Mouse (Mus musculus) frontal cortex, postnatal 25 days (tissue): ENCODE data around the gene Usp21.
A peak's percentile ranks its signal among the peaks of the same experiment; 100 is the strongest.
"Not testable (repeated sequence)": the region's sequence is repeated elsewhere in the genome, so short reads cannot be mapped to it uniquely, and the experiment has no call there.

Experiments used
- DNase-seq, 2 experiments: peaks; one replicate each; pipeline ENCODE4 v3.0.0; 2022; ENCODE audit warnings: low spot score in 2 of 2

Usp21 gene

DNA sequence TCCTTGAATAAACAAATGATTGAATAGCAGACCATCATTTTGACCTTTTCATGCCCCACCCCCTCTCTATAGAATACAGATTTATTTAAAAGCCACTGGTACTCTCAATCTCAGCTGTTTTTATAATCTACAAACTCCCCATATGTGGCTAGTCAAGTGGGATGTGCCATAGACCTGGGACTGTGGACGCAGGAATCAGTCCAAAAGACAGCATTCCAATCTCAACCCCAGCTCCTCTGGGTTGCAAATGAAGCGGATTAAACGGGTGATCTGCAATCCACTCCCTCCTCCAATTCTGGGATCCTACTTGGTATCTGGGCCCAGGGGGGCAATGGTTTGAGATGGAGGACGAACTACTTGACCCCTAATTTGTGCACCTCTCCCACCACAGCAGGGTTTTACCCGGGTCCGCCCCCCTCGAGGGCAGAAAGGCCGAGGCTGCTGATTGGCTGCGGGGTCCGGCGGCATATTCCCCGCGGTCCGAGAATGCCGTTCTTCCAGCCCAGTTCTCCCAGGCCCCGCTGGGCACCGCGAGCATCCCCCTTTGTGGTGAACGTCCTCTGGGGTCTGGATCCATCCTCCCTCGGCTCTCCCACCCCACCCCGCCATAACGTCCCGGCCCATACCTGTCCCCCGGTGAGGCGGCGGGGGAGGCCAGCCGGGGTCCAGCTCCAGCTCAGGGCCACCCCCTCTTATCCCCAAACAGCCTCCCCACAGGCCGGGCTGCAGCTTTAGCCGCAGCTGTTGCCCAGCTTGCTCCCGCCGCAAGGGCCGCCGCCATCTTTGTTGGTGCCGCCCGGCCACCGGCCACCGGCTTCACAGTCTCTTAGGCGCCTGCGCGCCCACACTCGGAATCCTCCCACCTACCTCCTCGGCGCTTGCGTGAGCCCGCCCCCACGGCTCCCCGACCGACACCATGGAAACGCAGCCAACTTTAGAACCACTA lies at the start of gene Usp21:
Gene Usp21, minus strand, starts transcription at position 856 of the 946 bp plus-strand sequence.
- peak; percentile 89 to 90 for DNase-seq

DNA sequence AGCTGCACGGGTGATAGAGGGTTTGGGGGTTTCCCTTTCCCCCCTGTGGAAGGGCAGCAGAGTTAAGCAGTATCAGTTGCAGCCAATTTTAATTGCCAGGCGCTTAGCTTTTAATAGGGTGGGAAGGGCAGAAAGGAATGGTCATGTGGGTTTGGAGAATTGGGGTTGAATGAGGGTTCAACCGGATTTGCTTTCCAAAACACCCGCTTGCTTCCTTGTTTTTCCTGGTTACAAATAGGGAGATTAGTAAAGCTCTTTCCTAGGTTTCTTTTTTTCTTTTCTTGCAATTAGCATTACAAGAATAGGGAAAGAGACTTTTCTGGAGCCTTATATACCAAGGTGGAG lies 42.4 kb upstream of the Usp21 start:
- DNase-seq: no peak

DNA sequence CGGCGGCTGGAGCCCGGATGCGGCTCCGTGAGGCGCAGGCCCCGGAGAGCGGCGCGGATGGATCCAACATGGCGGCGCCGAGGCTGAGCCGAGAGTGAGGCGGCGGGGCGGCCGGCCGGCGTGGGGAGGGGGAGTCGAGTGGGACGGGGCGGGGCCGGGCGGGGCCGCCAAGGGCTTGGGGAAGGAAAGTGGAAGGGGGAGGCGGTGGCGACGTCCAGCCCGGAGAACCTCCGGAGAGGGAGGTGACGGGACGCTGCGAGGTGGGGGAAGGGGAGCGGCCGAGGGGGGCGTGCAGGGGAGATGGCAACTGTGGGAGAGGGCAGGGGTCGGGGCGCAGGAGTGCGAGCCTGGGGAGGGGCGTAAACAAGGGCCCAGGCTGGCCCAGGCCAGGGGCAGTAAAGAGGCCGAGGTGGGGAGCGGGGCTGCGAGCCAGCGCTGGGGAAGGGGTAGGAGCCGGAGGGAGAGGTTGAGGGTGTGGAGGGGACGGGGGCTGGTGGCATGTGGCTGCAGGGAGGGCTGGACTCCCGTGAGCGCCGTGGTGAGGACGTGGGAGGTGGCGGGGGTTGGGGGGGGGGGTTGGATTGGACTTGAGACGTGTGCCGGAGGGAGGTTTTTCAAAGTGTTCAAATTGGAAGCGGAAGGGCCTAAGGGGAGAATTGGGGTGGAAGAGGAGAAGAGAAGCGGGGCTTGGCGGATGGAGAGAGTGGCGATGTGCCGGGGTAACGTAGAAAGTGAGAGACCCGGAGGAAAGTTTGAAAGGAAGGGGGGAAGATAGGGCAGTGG lies 41.8 kb upstream of the Usp21 start:
- no peak for DNase-seq

DNA sequence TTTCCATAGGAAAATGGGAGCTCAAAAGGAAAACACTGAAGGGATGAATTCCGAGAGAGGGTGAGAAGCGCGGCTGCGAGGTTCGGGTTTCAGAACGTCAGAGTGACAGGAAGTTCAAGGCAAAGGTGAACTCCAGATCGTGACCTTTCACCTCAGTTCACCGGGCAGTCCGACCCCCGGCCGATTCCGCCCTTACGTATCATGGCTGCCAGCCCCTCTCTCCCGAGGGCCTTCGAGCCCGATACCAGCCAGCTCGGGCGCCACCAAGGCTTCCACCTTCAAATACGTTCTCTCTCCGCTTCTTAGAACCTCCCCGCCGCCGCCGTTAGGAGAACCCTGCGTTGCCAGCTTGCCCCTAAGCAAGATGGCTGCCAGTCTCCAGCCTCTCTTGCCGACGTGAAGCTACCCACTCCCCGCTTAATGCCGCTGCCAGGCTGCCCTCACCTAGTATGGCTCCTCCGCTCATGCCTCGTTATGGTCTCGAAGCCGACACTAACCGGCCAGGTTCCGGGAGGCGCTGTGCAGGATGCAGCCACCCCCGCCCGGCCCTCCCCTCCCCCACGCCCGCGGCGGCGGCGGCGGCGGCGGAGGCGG lies 41.1 kb upstream of the Usp21 start, which contains the start of gene Dedd:
Gene Dedd, plus strand, starts transcription at position 307 of the 594 bp plus-strand sequence.
- DNase-seq: peak; percentile 86

DNA sequence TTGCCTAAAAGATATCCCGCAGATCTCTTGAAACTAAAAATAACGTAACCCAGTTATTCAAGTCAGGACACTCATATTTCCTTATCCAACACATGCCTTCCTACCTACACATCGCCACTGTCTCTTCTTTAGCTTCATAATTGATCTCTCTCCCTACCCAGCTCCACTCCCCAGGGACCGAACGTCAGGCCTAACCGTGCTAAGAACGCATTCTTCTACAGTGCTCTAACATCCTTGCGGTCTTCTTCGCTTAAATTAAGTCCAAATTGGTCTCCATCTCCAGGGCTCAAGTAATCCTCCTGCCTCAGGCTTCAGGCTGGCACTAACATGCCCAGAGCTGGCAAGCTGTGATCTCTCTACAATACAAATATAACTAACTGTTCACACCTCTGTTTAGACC lies 40.5 kb upstream of the Usp21 start:
- DNase-seq: no peak

DNA sequence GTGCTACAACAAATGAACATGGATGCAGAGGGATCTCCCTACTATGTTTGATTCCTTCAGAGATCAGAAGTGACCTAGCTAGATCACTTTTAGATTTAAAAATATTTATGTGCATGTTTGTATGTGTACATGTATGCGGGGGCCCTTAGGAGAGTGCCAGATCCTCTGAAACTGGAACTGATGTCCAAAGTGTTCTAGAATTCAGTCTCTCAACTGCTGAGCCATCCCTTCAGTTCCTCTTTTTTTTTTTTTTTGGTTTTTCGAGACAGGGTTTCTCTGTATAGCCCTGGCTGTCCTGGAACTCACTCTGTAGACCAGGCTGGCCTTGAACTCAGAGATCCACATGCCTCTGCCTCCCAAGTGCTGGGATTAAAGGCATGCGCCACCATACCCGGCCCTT lies 38.8 kb upstream of the Usp21 start:
- DNase-seq: not testable (repeated sequence)

DNA sequence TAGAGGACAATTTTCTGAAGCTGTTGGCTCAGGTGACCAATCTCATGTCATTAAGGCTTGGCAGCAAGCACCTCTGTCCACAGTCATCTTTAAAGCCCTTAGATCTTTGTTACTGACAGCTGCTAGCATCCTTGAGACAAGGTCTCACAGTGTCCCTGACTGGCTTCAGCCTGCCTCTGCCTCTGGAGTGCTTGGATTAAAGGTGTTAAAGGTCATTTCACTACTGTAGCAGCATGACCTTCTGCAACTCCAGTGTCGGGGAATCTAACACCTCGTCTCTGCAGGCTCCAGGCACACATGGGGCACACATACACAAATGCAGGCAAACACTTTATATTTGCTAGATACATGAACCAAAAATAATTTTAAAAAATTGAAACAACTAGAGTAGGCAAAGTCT lies 37.8 kb upstream of the Usp21 start:
- no peak for DNase-seq

DNA sequence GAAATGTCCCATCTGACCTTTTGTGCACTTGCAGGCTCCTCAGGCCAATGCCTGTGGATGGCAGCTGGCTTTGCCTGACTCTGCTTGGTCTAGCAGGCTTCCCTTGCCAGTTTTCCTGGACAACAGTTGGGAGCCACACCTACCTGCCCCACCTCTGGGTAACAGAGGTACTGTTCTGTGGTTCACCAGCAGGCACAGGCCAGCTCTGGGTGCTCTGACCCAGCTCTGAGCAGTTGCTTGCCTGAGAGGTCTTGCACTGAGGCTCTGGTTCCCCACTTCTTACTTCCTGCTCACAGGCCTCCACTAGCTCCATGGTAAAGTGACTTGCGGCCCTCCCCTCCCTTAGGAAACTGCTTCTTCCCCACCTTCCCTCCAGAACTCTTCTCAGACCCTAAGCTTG lies 34.2 kb upstream of the Usp21 start:
- DNase-seq: no peak

DNA sequence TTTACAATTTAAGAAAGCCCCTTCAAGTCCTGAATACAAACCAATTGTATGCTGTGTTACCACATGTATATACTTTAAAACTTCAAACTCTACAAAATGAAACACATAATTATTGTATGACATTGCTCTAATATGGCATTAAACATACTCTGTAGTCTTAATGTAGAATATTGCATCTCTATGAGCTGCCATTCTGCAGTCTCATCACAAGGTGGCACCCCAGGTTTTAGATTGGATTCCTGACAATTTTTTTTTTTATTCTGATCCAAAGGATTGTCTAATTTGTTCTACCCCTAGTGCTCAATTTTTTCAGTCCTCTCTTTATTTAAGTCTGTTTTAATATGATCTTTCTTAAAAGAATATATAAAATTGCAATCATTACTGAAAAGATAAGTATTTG lies 33.6 kb upstream of the Usp21 start:
- DNase-seq: no peak

DNA sequence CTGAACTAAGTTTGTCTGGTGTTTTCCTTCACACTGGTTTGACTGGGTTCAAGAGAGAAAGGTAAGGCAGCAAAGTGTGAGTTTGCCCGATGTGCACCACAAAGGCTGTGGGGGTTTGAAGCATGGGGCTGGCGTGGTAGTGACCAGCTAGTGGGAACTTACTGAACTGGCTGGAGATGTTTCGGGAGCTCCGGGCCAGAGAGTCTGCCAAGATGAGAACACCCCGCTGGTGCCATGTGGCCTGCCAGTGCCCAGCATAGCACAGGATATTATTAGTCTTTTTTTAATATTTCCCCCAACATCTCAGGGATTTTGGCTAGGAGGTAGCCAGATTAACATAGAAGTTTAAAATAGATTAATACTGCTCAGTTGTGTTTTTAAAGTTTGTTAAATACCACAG lies 32.4 kb upstream of the Usp21 start:
- DNase-seq: no peak

DNA sequence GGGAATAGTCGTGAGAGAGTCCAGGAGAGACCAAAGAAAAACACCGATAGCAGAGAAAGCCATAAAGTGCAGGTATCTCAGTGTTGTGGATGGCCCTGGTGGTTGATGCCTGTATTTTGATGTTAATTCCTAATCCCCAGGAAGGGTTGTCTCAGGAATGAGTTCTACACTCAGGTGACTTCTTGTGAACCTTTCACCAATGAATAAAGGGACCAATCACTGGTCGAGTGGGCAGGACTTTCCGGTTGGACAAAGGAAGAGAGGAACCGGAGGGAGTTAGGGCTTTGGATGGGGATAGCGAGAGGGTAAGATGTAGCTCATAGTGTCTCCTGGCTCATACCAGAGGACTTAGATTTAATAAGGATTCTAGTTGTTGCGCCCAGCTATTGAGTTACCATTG lies 32.0 kb upstream of the Usp21 start:
- DNase-seq: no peak

DNA sequence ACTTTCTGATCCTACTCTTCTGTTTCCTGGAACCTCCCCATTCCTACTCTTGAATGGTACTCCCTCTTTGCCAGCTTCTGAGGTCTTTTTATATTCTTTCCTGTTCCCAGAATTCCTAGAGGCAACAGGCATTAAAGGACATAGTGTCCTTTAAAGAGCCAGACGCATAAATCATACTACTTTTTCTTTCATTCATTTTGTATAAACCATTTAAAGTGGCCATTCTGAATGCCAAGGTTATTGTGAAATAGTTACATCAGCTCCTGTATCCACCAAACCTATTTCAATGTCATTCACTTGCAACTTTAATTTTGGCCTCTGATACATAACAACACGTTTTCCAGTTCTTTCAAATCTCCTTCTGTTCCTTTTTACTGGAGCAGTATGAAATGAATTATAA lies 21.5 kb upstream of the Usp21 start:
- DNase-seq: no peak

DNA sequence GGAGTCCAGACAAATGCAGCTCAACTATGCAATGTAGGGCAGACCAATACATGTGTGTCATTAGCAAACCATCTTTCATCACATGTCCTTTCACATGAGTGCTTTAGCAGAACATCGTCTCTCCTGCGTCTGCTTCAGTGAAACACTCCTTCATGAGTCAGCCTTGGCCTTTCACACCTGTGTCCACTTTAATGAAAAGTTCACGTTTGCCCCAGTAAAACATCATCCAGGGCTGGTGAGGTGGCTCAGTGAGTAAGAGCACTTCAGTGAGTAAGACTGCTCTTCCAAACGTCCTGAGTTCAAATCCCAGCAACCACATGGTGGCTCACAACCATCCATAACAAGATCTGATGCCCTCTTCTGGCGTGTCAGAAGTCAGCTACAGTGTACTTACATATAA lies 18.4 kb upstream of the Usp21 start:
- not testable (repeated sequence) for DNase-seq

DNA sequence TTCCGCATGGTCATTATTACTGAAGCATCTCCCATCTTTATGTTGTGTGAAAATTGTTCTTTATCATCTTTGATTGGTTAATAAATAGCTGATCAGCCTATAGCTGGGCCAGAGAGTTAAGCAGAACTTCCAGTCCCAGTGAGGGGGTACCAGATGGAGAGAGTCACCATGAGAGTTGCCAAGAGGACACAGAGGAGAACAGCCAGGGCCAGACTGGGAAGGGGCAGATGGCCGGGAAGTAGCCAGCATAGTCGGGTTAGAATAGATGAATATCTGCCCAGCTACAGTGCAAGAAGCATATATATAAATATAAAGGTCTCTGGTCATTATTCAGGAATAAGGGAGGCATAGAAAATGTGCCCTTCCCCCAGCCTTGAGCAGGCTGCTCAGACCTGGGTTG lies 10.4 kb upstream of the Usp21 start:
- no peak for DNase-seq

DNA sequence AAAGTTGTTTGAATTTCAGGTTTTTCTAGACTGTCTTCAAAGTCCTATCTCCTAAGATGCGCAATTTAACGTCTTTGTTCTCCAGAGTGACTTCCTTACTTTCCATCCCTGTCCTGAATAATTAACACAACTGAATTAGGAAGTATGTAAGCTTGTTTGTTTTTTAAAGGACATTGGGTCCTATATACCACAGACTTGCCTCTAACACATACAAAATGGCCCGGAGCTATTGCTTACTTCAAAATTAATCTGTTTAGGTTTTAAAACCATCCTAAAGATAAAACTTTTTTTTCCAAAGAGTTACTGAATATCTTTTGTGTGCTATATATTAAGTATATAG lies 7.2 kb upstream of the Usp21 start:
- DNase-seq: no peak

DNA sequence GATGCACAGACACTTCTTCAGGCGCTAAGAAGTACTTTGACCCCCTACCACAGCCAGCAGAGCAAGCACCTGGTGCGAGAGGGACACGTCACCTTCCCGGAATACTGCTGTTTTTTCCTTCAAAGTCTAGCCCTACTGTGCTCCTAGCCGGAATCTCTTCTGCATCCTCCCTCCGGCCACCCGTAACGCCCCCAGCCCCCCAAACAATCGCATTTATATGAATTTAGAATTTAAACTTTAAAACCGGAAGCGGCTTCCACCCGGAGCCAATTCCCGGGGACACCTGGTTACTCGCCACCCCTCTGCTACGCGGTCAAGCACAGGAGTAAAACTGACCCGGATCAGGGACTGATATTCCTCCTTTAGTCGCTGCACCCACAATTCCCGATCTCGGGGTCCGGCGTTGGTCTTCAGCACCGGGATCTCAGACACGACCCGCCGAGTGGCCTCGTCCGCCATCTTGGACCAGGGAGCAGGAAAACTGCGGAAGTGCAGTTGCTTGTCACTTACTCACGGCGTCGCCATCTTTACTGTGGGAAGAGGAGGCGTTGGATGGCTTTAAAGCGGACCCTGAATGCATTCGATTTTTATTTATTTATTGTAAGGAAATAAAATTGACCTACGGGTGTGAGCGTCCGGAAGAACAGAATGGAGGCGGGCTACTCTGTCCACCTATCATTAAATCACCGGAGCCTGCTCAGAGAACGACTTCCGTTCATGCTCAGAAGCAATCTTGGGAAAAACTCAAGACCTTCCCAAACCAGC lies 6.7 kb upstream of the Usp21 start, which contains the start of gene Ufc1:
Gene Ufc1, minus strand, starts transcription at position 727 of the 765 bp plus-strand sequence.
- peak; percentile 80 to 82 for DNase-seq

DNA sequence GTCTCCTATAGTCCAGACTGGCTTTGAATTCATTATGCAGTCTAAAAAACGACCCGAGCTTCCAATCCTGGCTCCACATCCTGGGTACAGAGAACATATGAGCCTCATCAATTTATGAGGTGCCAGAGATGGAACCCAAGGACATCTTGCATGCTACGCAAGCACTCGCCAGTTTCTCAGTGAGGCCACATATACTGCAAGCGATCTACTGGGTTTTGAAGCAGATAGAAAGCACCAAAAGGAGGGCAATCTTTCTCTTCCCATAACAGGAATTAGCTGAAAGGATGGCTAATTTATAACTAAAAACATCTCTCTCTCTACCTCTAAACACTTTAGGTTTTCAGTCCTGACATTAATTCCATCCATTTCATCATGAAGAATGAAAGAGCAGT lies 6.1 kb upstream of the Usp21 start:
- DNase-seq: no peak

DNA sequence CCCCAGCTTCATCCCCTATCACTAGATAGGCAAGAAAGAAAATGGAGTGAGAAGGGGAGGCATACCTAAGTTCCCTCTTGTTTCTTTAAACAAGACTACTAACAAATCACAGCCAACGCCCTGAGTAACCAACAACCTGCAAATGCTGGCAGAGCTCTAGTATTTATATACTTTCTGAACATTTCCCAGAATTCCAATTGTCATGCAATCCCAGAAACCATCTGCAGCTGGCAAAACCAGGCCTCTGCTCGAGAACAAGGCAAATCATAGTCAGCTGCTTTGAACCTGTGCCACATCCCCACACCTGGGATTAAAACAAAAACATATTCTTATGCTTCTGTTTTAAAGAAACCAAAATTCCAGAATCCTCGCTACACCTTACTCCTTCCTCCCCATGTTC lies 5.6 kb upstream of the Usp21 start:
- DNase-seq: no peak

DNA sequence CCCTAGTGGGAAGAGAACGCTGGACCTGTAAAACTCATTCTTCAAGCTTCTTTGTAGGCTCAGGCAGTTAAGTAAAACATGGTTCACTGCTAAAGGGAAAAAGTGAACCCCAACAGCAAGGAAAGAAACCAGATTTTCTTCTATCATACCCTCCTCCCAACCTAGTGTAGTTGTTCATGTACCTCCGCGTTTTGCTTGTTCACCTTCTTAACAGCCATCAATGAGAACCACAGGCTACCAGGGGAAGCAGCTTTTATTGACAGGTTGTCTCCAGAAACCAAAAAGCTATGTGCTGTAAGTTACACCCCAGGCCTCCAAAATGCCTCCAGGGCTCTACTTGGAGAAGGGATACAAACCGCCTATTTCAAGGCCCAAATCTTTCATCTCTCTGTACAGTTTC lies 537 bp upstream of the Usp21 start:
- DNase-seq: no peak

DNA sequence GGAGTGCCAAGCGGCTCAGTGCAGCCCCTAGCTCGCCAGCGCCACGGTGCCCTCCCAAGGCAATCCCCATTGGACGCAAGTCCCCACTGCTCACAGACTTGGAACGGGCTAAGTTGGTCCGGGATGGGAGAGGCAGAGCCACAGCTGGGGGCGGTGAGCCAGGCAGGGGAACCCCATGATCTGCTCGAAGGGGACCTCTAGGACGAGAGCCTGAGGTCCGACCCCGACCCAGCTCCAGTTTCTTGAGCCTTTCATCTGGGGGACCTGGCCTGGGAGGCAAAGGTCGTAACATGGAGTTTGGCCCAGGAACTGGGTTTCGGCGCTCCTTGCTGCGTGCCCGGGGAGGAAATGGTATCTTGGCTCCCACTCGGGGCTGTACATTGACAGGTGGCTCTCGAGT lies 1.3 kb downstream of the Usp21 start:
- DNase-seq: peak in 1 of 2 experiments; percentile 8

DNA sequence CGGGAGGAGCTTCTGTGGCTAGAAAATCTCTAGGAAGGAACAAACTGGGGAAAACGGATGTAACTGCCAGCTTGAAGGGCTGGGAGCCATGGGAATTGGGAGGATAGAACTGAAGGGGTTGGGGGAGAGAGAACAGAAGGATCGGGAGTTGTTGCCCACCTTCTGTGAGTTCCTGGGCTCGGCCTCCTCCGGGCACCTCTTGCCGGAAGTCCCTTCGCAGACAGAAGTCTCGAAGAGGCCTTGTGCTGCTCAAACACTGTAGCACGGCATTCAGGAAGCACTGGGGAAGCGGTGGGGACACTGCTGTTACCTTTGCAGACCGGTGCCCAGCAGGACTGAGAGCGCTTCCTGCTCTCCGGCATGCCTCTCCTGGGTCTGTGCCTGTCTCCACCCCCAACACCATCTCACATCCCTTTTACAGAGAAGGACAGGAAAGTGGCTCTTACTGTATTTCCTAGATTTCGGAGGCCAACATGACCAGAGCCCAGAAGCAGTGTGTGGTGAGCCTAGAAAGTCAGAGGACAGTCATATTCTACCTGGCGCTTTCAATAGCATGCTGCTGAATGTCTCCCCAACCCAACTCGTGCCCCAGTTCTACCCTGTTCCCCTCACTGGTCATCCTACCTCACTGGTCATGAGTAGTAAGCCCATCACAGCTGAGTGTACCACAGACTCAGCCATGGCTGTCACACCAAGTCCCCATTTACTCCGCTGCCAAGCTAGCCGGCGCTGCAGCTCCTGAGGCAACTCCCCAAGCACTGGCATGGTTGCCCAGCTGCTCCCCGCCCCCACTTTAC lies 2.5 kb downstream of the Usp21 start:
- peak in 1 of 2 experiments; percentile 9 for DNase-seq
